Mouse (Mus musculus) adrenal gland (tissue): ENCODE results near the gene Skp1a.
"Not testable (repeated sequence)": the region's sequence is repeated elsewhere in the genome, so short reads cannot be mapped to it uniquely, and the experiment has no call there.

ENCODE experiments used
- intact Hi-C: fragments of 180-260 bp; cut with DNase I; formaldehyde crosslinking; loops from one replicate; pipeline ENCODE4 v1.15.1; 2025
- long read RNA-seq, 2 experiments: library from polyadenylated mRNA; unstranded; transcript quantifications; one replicate each; pipeline ENCODE4 v2.0.0; 2020; ENCODE audit warnings: borderline replicate concordance in 1 of 2; ENCODE audit not compliant: insufficient replicate concordance in 1 of 2

The Skp1a gene
- long read RNA-seq, experiment 1, transcript Skp1a-201 (6 exons, 1,440 nt): major isoform, 783 of 827 reads
- long read RNA-seq, experiment 1, partial matches to known transcripts: 20 of 827 reads
- long read RNA-seq, experiment 1, other reads (novel, unspliced or antisense): 24 of 827 reads
- long read RNA-seq, experiment 2, transcript Skp1a-201 (6 exons, 1,440 nt): major isoform, 829 of 880 reads
- long read RNA-seq, experiment 2, partial matches to known transcripts: 28 of 880 reads
- long read RNA-seq, experiment 2, other reads (novel, unspliced or antisense): 22 of 880 reads

DNA sequence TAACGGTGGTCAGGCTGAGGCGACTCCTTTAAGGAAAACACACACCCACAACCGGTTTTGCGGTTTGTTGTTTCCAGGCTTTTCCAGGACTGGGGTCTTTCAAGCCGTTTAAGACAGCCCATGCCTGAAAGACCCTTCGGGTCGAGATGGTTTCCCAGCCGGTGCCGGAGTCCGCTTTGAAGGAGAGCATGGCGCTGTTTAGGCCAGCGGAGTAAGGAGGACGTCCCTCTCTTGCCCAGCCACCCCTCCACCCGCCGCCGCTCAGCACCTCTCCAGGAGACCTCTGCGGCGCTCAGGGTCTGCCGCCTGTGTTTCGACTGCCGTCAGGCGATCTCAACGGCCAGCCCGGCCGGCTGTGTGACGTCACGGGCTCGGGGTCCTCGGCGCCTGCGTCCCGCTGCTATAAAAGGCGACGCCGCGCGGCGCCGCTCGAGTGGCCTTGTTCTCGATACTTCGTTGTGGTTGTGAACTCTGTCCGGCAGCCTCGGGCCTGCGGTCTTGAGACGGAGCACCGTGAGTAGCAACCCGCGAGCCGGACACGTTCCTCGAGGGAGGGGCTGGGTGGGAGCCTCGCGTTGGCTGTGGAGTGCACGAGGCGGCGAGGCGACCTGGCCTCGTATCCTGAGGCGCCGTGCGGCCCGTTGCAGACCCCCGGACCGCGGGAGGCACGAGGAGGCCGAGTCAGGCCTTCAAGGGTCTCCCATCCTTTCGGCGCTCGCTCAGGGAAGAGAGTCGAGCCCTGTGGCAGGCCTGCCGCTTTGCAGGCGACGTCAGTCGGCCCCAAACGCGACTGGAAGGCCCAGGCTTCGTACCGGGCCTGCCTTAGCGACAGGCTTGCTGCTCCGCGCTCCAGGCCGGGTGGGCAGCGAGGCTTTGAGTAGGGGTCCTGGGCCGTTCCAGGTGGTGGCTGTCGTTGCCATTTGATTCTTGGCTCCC lies at the start of gene Skp1a:
Gene Skp1a, plus strand, starts transcription at position 390 of the 936 bp plus-strand sequence.
- intact Hi-C loops: no loop called here

DNA sequence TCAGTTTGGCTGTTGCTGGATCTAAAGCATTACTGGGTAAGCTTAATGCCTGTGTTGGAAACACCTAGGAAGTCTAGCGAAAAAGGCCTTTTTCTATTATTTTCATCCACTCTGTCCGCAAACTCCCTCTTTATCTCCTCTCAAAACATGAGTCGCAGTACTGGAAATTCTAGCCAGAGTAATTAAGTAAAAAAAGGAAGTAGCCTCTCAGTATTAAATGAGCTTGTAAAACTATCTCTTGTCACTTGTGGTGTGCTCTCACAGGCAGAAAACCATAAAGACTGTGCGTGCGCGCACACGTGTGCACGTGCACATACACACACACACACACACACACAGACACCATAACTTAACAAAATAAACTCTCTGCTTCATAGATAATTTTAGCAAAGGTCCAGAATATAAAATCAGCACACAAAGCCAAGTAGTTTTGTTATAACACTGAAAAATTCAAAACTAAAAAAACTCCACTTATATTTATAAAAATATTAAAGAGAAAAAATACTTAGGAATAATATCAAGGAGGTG lies 35.2 kb upstream of the Skp1a start:
- intact Hi-C loops: not testable (repeated sequence)

DNA sequence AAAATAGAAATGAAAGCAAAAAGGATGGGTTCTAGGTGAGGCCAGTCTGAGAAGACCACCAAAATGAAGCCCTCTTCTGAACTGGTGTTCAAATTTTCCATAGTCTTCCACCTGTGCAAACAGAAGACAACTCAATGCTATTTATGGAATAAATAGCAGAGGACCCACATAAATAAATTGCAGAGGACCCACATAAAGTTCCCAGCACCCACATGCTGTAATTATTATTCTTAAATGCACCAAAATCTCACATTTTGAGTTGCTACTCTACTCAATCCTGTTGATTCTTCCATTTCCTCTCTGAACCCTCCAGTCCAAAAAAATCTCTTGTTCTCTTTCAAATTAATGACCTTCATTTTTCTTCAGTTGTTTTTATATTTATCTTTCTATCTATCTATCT lies 17.9 kb upstream of the Skp1a start, which contains the start of gene Olfr1371:
Gene Olfr1371, minus strand, starts transcription at position 101 of the 400 bp plus-strand sequence.
- intact Hi-C loops: no loop called here

DNA sequence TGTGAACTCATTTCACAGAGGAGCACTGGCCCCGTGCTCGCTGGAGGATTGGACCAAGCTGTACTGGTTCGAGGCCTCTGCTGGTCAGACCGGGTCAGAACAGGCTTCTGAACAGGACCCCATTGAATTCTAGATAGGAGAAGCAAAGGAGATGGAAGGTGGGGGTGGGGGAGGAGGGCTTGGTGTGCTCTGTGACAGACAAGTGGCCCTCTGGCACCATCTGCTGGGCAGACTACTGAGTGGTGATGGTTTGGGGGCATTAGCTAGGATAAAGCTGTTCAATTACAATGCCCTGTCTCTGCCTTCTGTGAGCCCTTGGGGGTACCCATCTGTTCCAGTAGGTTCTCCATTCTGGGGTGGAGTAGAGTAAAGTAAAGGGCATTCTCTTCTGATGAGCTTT lies 11.5 kb upstream of the Skp1a start:
- intact Hi-C loops: loop anchor here (5.0 to 10.0 kb wide), 2 partner anchors 78 to 405 kb away; no protein-coding TSS in a partner anchor

DNA sequence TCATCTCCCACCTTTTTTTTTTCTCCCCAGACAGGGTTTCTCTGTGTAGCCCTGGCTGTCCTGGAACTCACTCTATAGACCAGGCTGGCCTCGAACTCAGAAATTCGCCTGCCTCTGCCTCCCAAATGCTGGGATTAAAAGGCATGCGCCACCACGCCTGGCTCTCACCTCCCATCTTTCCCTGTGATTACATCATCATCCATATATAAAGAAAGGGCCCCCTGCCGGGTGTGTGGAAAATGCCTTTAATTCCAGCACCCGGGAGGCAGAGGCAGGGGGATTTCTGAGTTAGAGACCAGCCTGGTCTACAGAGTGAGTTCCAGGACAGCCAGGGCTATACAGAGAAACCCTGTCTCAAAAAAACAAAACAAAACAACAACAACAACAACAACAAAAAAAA lies 9.9 kb upstream of the Skp1a start:
- intact Hi-C loops: loop anchor here (2.0 to 10.0 kb wide), 3 partner anchors 80 to 407 kb away; no protein-coding TSS in a partner anchor

DNA sequence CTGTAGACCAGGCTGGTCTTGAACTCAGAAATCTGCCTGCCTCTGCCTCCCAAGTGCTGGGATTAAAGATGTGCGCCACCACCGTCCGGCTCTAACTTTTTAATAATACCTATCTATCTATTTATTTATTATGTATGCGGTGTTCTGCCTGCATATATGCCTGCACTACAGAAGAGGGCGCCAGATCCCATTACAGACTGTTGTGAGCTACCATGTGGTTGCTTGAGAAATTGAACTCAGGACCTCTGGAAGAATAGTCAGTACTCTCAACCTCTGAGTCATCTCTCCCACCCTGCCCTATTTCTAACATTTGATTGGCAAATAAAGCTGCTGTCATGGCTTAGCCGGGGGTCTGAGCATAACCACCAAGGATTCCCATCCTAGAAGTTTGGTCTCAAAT lies 8.9 kb upstream of the Skp1a start:
- intact Hi-C loops: loop anchor here (2.0 to 10.0 kb wide), 3 partner anchors 81 to 408 kb away; no protein-coding TSS in a partner anchor

DNA sequence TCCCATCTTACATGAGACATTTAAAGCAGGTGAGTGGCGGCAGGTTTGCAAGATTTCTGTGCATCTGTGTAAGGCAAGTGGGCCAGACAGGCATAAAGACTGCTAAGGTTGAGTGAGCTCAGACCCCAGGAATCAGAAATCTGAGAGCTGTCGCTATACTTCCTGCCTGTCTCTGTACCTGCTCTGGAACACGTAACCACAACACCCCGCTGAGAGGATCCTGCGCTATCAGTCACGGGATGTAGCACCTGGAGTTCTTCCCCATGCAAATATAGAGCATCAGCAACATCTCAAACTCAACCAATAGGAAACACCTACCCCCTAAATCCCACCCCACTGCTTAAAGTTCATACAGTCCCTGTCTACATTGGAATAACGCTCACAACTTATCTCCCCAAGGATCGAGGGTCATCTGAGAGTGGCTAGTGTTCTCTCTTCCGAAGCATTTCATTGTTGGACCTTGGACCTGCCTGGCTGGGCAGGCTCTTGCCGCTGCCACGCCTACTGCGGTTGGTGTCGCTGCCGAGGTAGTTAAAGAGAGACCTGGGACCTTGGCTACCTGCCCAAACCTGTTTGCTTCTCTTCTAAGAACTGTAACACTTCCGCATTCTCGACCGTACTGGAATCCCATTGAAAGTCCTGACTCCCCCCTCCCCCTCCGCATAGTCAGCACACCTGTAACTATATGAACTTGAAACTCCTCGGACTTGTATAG lies 7.7 kb upstream of the Skp1a start:
- intact Hi-C loops: loop anchor here (2.0 to 10.0 kb wide), 3 partner anchors 82 to 409 kb away; no protein-coding TSS in a partner anchor

DNA sequence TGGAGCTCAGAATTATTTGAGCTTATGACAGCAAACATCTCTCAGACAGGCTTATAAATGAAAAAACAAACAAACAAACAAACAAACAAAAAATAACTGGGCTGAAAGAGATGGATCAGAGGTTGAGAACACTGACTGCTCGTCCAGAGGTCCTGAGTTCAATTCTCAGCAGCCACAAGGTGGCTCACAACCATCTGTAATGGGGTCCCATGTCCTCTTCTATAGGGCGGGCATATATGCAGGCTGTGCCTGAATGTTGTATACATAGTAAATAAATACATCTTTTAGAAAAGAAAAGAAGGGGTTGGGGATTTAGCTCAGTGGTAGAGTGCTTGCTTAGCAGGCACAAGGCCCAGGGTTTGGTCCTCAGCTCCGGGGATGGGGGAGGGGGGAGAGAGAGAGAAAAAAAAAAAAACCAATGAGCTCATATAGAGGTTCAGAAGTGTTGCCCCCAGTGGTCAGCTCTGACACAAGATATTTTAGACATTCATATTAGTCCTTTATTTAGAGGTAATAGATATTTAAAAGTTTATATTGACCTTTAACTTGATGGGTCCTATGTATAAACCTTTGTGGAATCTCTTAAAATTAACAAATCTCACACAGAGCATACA lies 5.7 kb upstream of the Skp1a start:
- intact Hi-C loops: loop anchor here (10.0 kb wide), 1 partner anchor 411 kb away; no protein-coding TSS in a partner anchor

DNA sequence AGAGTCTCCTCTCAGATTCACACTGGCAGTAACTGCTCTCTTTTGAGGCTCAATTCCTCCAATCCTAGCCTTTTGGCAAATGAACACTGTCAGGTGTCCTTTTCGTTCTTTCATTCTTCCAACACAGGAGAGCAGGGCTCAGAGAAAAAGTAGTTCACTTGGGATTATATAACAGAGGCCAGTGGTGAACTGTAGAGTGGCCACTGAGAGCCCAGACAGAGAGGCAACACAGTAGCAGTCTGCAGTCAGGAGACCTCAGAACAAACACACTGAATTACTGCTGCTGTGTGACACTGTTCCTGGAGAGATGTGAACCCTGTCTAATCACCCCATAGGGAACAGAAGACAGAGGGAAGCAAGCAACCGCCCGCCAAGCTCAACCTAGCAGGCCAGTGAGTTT lies 4.7 kb upstream of the Skp1a start:
- intact Hi-C loops: loop anchor here (10.0 kb wide), 1 partner anchor 412 kb away; no protein-coding TSS in a partner anchor

DNA sequence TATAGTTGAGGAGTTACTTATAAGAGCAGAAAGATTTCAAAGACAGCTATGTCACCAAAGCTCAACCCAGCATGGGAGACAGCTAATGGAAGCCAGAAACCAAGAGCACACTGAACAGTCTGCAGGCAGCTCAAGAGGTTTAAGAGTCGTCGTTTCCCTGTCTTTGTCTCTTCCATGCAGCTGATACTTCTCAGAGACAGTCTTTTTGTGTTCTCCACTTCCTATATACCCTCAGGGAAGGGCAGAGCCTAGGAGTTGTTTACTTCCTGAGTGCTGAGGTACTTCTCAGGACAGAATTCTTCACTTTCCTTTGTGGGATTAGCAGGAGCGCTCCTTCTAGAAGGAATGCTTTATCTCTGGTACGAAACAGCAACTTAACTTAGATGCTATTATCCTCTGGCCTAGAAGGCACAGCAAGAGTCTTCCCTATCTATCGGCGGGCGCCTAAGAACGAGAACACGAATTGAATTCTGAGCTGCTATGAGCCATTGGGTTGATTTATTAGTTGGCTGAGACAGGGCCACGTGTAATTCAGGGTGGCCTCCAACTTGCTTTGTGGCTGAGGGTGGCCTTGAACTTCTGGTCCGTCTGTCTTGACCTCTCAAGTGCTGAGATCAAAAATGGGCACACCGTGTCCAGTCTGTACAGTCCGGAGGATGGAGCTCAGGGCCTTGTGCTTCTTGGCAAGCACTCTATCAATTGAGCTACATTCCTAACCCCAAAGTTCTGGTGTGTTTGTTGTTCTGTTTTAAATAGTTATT lies 4.1 kb upstream of the Skp1a start:
- intact Hi-C loops: loop anchor here (10.0 kb wide), 1 partner anchor 413 kb away; no protein-coding TSS in a partner anchor

DNA sequence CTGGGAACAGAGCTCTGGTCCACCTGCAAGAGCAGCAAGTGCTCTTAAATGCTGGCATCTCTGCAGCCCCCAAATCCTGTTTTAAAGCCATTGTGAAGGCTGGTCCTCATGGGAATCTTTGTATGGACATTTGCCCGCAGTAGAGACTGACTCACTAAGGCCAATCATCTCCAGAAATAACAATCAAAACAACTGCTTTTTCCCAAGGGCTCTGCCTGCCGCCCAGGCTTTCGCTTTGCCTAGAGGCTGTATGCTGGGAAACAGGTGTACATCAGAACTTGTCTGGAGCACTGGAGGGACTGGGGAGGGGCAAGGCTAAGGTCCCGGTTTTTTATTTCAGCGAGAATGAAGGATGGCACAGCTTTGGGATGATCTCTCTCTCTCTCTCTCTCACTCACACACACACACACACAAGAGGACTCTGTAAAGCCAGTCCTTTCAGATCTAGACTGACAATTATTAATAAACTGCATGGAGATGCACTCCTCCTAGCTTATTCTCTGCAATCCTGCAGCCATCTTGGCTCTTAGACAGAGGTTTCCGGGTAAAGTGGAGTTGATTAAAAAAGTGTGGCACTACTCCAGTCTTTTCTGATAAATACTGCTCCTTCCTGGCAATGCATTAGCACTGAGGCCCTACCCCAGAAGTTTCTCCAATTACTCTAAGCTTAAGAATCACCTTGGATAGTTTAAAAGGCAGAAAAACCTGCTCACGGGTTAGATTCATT lies 2.9 kb upstream of the Skp1a start:
- intact Hi-C loops: loop anchor here (10.0 kb wide), 1 partner anchor 414 kb away; no protein-coding TSS in a partner anchor

DNA sequence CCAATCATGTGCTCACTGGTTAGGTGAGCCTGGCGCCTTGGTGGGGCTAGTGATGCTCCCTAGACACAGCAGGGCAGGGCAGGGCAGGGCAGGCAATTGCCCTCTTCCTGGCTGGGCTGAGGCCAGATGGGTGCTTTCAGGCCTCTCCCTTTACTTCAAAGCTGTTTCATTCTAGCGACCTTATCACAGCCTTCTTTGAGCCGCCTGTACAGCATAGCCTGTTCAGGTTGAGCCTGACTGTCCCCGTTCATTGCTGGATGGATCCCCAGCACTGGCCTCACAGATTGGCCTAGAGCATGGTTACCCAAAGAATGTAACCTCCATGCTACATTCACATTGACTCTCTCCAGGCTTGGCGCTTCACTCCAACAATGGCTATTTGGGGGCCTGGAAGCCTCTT lies 1.1 kb upstream of the Skp1a start:
- intact Hi-C loops: no loop called here

DNA sequence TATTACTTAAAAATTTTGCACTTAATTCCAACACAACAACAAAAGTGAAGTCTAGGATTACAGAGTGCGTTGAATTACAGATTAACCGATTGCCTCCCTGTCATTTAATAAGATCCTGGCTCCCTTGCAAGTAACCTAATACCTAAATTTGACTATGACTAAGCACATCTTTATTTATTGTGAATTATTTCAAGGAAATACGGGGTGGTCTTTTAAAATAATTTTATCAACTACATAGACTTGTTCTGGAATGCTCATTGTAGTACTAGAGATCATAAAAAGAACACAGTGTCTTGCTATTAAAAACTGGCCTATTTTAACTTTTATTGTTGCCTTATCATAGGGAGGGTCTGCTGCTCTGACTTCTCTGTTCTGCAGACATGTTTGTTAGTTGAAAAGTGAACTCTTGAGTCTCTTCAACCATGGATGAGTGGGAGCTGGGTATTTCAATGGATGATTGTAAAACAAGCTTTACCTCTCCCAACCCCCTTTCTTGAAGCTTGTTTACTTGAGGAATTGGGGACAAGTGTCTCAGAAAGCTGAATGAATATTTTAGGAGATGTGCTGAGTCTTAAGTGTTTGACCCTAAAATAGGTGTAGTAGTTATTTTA lies 1.4 kb downstream of the Skp1a start:
- intact Hi-C loops: no loop called here

DNA sequence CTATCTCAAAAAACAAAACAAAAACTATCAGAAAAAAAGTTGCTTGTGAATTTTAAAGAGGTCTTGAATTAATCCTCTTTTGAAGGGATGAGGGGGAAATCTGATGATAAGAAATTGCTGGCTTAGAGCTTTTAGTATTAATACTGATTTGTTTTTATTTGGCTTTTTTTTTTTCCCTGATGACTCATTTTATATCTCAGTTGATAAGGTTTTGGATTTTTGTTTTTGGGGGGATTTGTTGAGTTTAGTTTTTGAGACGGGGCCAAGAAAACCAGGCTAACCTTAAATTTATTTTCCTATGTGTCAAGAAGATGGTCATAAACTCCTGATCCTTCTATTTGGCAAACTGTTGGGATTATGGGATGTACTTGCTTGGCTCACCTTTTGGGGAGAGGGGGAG lies 2.1 kb downstream of the Skp1a start:
- intact Hi-C loops: no loop called here

DNA sequence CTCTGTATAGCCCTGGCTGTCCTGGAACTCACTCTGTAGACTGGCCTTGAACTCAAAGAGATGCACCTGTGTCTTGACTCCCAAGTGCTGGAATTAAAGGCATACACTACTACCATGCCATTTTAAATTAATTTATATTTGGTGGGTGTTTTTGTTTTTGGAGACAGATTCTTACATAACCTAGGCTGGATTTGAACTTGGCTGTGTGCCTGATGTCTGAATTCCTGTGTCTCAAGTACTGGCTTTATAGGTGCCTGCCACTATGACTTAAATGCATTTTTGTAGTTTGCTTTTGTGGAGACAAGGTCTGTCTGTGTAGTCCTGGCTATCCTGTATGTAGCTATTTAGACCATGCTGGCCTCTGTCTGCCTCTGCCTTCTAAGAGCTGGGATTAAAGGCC lies 2.7 kb downstream of the Skp1a start:
- intact Hi-C loops: no loop called here

DNA sequence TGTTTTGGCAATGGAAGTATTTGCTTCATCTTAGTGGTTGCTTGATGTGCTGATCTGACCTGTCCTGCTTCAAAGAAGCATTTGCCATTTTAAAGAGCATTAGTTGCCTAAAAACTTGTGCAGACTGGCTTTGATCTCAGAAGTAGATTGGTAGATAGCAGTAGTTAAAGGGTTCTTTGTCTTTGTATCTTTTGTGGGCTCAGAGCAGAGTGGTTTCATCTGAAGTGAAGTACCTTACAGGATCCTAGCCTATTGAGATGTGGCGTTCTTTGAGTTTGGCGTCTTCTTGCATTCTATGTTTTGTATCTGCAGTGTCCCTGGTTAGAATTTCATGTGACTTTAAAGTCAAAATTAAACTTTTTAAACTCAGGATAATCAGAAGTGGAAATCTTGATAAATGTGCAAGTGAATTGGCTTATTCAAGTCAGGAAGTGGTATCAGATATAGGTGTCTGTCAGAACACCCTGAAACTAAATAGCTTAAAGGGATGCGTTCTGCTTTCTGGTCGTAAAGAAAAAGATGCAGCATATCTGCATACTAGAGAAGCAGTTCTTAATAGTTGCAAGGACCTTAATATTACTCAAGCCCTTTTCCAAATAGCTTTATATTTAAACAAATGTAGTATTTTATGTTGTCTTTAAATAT lies 9.2 kb downstream of the Skp1a start:
- intact Hi-C loops: no loop called here

DNA sequence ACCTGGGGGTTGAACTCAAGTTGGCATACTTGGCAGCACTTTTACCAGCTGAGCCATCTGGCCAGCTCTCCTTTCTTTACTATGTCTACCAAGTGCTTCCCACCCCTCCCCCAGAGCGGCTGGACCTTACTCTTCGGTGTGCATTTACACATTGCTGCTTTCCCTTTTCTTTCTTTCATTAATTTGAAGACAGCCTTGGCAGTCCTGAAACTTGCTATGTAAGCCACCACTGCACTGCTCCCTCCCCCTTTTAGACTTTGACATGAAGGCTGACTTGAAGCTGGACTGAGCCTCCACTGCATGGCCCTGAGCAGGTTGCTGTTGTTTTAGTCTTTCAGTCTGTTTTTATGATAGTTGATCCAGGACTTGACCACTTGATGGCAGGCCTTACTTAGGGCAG lies 17.7 kb downstream of the Skp1a start:
- intact Hi-C loops: no loop called here

DNA sequence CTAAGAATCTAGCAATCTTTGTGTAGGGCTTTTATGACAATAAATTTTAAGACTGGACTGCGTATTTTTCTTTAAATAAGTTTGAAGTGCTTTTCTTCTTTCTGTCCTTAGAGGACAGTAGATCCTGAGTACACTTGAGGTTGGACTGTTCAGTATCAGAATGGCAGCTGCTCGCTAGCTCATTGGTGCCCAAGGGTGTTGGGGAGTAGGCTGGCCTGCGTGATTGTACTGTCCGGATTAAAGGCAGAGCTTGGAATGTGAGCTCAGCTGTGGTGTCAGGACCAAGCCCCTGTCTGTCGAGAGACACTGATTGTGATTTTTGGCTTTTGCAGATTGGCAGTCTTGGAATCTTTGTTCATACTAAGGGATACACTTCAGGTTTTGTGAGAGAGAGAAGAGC lies 20.0 kb downstream of the Skp1a start:
- intact Hi-C loops: no loop called here
